Mouse (Mus musculus) liver, embryonic 14.5 days (tissue): ENCODE results near the gene Rab3c.

Source experiments
- CTCF ChIP-seq: IDR thresholded peaks from 2 replicates; pipeline ENCODE4 v1.5.1; 2016; ENCODE audit warnings: antibody characterized with exemption, low read depth, control low read depth
- EP300 ChIP-seq: IDR thresholded peaks from 2 replicates; pipeline ENCODE4 v1.6.1; 2016; ENCODE audit warnings: antibody characterized with exemption, low read depth

- TF ChIP-seq CTCF (no peak), EP300 (no peak)
Measured at GRCm38 (mm10) chr13:110019774-110020173, 261.0 kb downstream of the Rab3c start.
